Mouse (Mus musculus): ENCODE results near the gene Ly75. TPM values are rescaled to one million over a fixed set of nuclear protein-coding genes. Genes with fewer than 3 reads are reported as not detected.

Ly75 gene
- polyA plus RNA-seq, 1 experiment from 2014 or later = 1.6 TPM

DNA sequence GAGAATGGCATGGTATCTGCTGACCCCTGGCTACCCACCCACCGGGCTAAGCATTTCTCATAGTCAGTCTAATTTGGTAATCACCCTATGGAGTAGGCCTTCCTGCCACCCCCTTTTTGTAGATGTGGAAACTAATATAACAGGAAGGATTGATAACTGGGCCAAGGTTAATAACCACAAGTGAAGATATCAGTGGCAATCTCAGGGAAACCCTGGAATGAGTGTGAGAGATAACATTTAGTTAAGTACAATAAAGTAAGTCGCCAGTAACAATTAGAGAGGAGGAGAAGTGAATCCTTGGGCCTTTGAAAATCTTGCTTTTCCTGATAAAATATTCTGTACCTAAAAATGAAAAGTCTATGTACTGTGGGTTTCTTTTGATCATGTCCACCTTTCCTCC, 3.7 kb upstream of the Ly75 start:
- 66% methylated on average over 2 of the region's 2 CpGs for WGBS
- no peak for ATAC-seq (ENCODE audit: insufficient number of reproducible peaks, insufficient read depth, low FRiP score, low read depth)

DNA sequence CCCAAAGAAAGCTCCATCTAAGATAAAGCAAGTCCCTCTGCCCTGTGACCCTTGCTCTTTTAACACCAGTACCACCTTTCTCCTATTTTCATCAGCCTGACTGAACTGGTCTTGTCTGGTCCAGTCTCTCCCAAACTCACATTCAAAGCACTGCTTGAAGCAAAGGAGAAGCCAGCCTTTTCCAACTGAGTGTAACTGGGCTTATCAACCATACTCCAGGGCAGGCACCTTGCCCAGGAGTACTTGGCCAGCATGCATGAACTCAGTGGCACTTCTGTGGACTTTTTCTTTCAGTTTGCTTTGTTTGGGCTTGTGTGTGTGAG, 1.6 kb upstream of the Ly75 start:
- Histone ChIP-seq H3K27me3 (ENCODE audit: control insufficient read depth, insufficient read depth, low read length) (no peaks in the 10 kb centered on the region; the same call in 1 of the 2 replicates), H3K9me3 (ENCODE audit: control insufficient read depth, low read length) (no peaks in the 10 kb centered on the region), H3K4me2 (ENCODE audit: low read length) (no peak overlapping the region), H3K36me3 (ENCODE audit: control insufficient read depth, insufficient read depth, low read length) (no peaks in the 10 kb centered on the region), H3K9ac (ENCODE audit: low read length) (no peak overlapping the region), H3K27ac (replicated peaks in 1 of 2; ENCODE audit: control insufficient read depth in 1 of 2, insufficient read depth in 1 of 2, low read depth in 2 of 2, low read length in 2 of 2) (no peak overlapping the region), H3K4me1 (ENCODE audit: control insufficient read depth in 2 of 2, insufficient read depth in 2 of 2, low read length in 2 of 2) (peaks cover 3 to 8% of the 10 kb centered on the region in 2 experiments; a peak in 3 of 4 replicates), H3K4me3 (ENCODE audit: control insufficient read depth in 1 of 2, insufficient read depth in 1 of 2, low read depth in 1 of 2, low read length in 2 of 2) (no peak overlapping the region)
- ATAC-seq (ENCODE audit: insufficient number of reproducible peaks, insufficient read depth, low FRiP score, low read depth) = no peak

More for the DNA sequence above, 3.7 kb upstream of the Ly75 start:
- H3K27ac ChIP-seq (replicated peaks in 1 of 2; ENCODE audit: control insufficient read depth in 1 of 2, insufficient read depth in 1 of 2, low read depth in 2 of 2, low read length in 2 of 2) = no peak overlapping the region
- H3K4me2 ChIP-seq (ENCODE audit: low read length) = no peak overlapping the region
- no peaks in the 10 kb centered on the region for H3K9me3 ChIP-seq (ENCODE audit: control insufficient read depth, low read length)
- no peak overlapping the region for H3K9ac ChIP-seq (ENCODE audit: low read length)
- H3K4me1 ChIP-seq (ENCODE audit: control insufficient read depth in 2 of 2, insufficient read depth in 2 of 2, low read length in 2 of 2) = peaks cover 3 to 8% of the 10 kb centered on the region in 2 experiments; a peak in 3 of 4 replicates
- no peaks in the 10 kb centered on the region for H3K36me3 ChIP-seq (ENCODE audit: control insufficient read depth, insufficient read depth, low read length)
- no peaks in the 10 kb centered on the region; the same call in 1 of the 2 replicates for H3K27me3 ChIP-seq (ENCODE audit: control insufficient read depth, insufficient read depth, low read length)
- no peak overlapping the region for H3K4me3 ChIP-seq (ENCODE audit: control insufficient read depth in 1 of 2, insufficient read depth in 1 of 2, low read depth in 1 of 2, low read length in 2 of 2)

DNA sequence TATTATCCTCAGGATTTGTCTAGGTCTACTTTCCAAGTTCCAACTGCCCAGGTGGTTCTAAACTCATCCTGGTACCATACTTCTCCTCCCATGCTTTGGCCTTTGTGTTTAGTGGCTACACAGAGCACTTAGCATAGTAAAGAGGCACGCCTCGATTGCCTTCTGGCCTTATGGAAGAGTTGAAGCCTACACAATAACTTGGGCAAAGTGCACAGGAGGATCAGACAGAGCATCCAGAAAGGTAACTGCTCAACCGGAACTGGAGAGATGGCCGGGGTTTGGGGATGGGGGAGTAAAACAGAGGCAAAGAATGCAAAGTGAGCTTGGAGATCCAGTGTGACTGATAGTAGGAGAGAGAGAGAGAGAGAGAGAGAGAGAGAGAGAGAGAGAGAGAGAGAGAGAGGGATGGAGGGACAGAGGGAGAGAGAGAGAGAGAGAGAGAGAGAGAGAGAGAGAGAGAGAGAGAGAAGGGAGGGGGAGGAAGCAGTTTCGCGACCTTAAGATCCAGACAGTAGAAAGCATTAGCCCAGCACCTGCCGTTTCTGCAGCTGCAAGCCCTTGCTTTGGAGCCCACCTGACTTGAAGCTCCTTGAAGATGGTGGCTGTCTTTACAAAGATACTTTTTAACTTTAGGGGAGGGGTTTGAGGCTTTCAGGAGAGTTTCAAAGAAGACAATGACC, 1.1 kb upstream of the Ly75 start:
- Histone ChIP-seq H3K36me3 (ENCODE audit: control insufficient read depth, insufficient read depth, low read length) (no peaks in the 10 kb centered on the region), H3K4me2 (ENCODE audit: low read length) (no peak overlapping the region), H3K4me1 (ENCODE audit: control insufficient read depth in 2 of 2, insufficient read depth in 2 of 2, low read length in 2 of 2) (peaks cover 3 to 8% of the 10 kb centered on the region in 2 experiments; a peak in 3 of 4 replicates), H3K27ac (replicated peaks in 1 of 2; ENCODE audit: control insufficient read depth in 1 of 2, insufficient read depth in 1 of 2, low read depth in 2 of 2, low read length in 2 of 2) (no peak overlapping the region), H3K9me3 (ENCODE audit: control insufficient read depth, low read length) (no peaks in the 10 kb centered on the region), H3K4me3 (ENCODE audit: control insufficient read depth in 1 of 2, insufficient read depth in 1 of 2, low read depth in 1 of 2, low read length in 2 of 2) (no peak overlapping the region), H3K9ac (ENCODE audit: low read length) (no peak overlapping the region), H3K27me3 (ENCODE audit: control insufficient read depth, insufficient read depth, low read length) (no peaks in the 10 kb centered on the region; the same call in 1 of the 2 replicates)
- 46% methylated on average over 7 of the region's 7 CpGs for WGBS
- ATAC-seq (ENCODE audit: insufficient number of reproducible peaks, insufficient read depth, low FRiP score, low read depth) = no peak

DNA sequence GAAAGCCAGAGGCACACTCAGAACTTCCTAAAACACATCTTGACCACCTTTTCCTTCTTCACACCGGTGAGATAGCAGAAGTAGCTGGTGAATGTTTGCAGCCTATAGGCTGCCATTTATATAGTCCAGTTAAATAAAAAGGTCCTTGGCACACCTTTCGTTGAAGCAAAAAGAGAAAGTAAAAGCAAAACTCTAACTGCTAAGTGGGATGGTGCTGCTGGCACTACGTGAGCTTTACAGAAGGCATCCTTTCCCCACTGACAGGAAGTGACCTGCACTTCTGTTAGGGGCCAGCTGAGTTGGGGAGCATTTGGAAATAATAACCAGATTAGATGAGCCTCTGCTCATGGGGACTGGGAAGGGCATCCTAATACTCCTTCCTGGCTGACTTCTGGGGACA, 757 bp downstream of the Ly75 start:
- no peaks in the 10 kb centered on the region; the same call in 1 of the 2 replicates for H3K27me3 ChIP-seq (ENCODE audit: control insufficient read depth, insufficient read depth, low read length)
- H3K36me3 ChIP-seq (ENCODE audit: control insufficient read depth, insufficient read depth, low read length) = no peaks in the 10 kb centered on the region
- WGBS = 76% methylated on average over 3 of the region's 3 CpGs
- H3K9ac ChIP-seq (ENCODE audit: low read length) = no peak overlapping the region
- ATAC-seq (ENCODE audit: insufficient number of reproducible peaks, insufficient read depth, low FRiP score, low read depth) = no peak
- peaks cover 3 to 8% of the 10 kb centered on the region in 2 experiments; a peak in 3 of 4 replicates for H3K4me1 ChIP-seq (ENCODE audit: control insufficient read depth in 2 of 2, insufficient read depth in 2 of 2, low read length in 2 of 2)
- H3K4me3 ChIP-seq (ENCODE audit: control insufficient read depth in 1 of 2, insufficient read depth in 1 of 2, low read depth in 1 of 2, low read length in 2 of 2) = peak overlapping the region; percentile 54 to 58; a peak in 3 of 4 replicates
- H3K9me3 ChIP-seq (ENCODE audit: control insufficient read depth, low read length) = no peaks in the 10 kb centered on the region
- H3K27ac ChIP-seq (replicated peaks in 1 of 2; ENCODE audit: control insufficient read depth in 1 of 2, insufficient read depth in 1 of 2, low read depth in 2 of 2, low read length in 2 of 2) = no peak overlapping the region
- peak overlapping the region; percentile 93 for H3K4me2 ChIP-seq (ENCODE audit: low read length)

DNA sequence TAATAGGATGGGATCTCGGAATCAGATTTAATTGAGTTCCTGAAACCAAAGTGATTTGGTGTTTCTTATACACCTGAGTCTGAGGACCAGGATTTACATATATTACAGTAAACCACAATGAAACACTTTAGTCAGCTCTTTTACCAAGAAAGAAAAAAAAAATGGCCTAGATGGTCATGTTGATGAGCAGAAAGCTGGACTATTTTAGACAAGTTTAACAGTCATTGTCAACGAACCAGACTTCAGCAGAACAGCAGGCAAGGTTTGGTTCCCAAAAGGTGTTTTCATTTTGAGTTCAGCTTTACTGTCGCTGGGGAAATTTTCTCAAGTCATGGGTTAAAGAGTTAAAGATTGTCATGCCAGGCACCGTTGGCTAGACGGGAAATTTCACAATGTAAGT, 5.8 kb downstream of the Ly75 start:
- 80% methylated on average over 5 of the region's 5 CpGs for WGBS
- Histone ChIP-seq H3K36me3 (ENCODE audit: control insufficient read depth, insufficient read depth, low read length) (no peaks in the 10 kb centered on the region), H3K9ac (ENCODE audit: low read length) (no peak overlapping the region), H3K27ac (replicated peaks in 1 of 2; ENCODE audit: control insufficient read depth in 1 of 2, insufficient read depth in 1 of 2, low read depth in 2 of 2, low read length in 2 of 2) (no peak overlapping the region), H3K4me3 (ENCODE audit: control insufficient read depth in 1 of 2, insufficient read depth in 1 of 2, low read depth in 1 of 2, low read length in 2 of 2) (no peak overlapping the region), H3K9me3 (ENCODE audit: control insufficient read depth, low read length) (no peaks in the 10 kb centered on the region), H3K27me3 (ENCODE audit: control insufficient read depth, insufficient read depth, low read length) (no peaks in the 10 kb centered on the region; the same call in 1 of the 2 replicates), H3K4me1 (ENCODE audit: control insufficient read depth in 2 of 2, insufficient read depth in 2 of 2, low read length in 2 of 2) (no peaks in the 10 kb centered on the region), H3K4me2 (ENCODE audit: low read length) (no peak overlapping the region)
- no peak for ATAC-seq (ENCODE audit: insufficient number of reproducible peaks, insufficient read depth, low FRiP score, low read depth)

DNA sequence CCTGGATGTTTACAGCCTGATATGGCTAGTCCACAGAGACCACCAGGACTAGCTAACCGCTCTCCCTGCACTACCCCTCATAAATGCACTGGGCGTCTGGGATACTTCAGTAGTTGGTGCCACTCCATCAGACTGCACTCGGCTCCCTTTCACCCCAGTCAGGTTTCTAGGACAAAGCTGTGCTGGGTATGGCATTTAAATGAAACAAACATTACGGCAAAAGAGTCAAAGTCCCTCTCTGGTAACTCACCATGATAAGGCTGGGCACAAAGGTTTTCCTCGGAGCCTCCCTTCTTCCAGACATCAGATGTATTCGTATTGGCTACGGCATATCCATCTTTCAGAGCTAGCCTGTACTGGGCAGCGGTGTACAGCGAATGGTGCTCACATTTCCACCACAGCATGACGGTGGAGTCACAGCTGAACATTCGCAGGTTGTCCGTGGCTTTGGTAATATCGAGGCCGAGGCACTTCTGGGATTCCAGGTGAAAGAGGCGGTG, 7.4 kb downstream of the Ly75 start:
- no peak for ATAC-seq (ENCODE audit: insufficient number of reproducible peaks, insufficient read depth, low FRiP score, low read depth)
- 89% methylated on average over 15 of the region's 15 CpGs for WGBS

DNA sequence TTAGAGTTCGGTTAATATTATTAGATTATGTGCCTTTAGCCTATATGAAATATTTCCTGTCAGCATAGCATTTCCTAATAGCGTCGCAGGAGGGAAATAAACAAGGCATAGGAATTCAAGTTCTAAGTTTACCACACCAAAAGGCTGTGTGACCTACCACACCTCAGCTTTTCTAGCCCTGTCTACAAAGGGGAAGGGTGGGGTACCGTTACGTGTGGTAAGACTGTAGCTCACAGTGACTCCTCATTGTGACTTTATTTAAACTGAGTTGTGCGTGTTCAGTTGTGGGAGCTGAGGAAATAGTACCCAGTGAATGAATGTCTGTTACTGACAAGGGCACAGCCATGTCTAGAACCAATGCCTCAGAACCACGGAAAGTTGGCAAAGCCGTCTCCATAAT, 8.0 kb downstream of the Ly75 start:
- H3K36me3 ChIP-seq (ENCODE audit: control insufficient read depth, insufficient read depth, low read length) = no peaks in the 10 kb centered on the region
- H3K9me3 ChIP-seq (ENCODE audit: control insufficient read depth, low read length) = no peaks in the 10 kb centered on the region
- no peaks in the 10 kb centered on the region for H3K27me3 ChIP-seq (ENCODE audit: control insufficient read depth, insufficient read depth, low read length)
- WGBS = 90% methylated on average over 8 of the region's 8 CpGs
- no peak overlapping the region for H3K9ac ChIP-seq (ENCODE audit: low read length)
- H3K4me1 ChIP-seq (ENCODE audit: control insufficient read depth in 2 of 2, insufficient read depth in 2 of 2, low read length in 2 of 2) = no peaks in the 10 kb centered on the region
- no peak overlapping the region for H3K4me2 ChIP-seq (ENCODE audit: low read length)
- no peak overlapping the region for H3K27ac ChIP-seq (replicated peaks in 1 of 2; ENCODE audit: control insufficient read depth in 1 of 2, insufficient read depth in 1 of 2, low read depth in 2 of 2, low read length in 2 of 2)
- ATAC-seq (ENCODE audit: insufficient number of reproducible peaks, insufficient read depth, low FRiP score, low read depth) = no peak
- no peak overlapping the region for H3K4me3 ChIP-seq (ENCODE audit: control insufficient read depth in 1 of 2, insufficient read depth in 1 of 2, low read depth in 1 of 2, low read length in 2 of 2)

More for the DNA sequence above, 7.4 kb downstream of the Ly75 start:
- H3K4me3 ChIP-seq (ENCODE audit: control insufficient read depth in 1 of 2, insufficient read depth in 1 of 2, low read depth in 1 of 2, low read length in 2 of 2) = no peak overlapping the region
- no peaks in the 10 kb centered on the region for H3K9me3 ChIP-seq (ENCODE audit: control insufficient read depth, low read length)
- H3K27me3 ChIP-seq (ENCODE audit: control insufficient read depth, insufficient read depth, low read length) = no peaks in the 10 kb centered on the region
- no peak overlapping the region for H3K9ac ChIP-seq (ENCODE audit: low read length)
- H3K27ac ChIP-seq (replicated peaks in 1 of 2; ENCODE audit: control insufficient read depth in 1 of 2, insufficient read depth in 1 of 2, low read depth in 2 of 2, low read length in 2 of 2) = no peak overlapping the region
- no peak overlapping the region for H3K4me2 ChIP-seq (ENCODE audit: low read length)
- H3K4me1 ChIP-seq (ENCODE audit: control insufficient read depth in 2 of 2, insufficient read depth in 2 of 2, low read length in 2 of 2) = no peaks in the 10 kb centered on the region
- H3K36me3 ChIP-seq (ENCODE audit: control insufficient read depth, insufficient read depth, low read length) = no peaks in the 10 kb centered on the region

DNA sequence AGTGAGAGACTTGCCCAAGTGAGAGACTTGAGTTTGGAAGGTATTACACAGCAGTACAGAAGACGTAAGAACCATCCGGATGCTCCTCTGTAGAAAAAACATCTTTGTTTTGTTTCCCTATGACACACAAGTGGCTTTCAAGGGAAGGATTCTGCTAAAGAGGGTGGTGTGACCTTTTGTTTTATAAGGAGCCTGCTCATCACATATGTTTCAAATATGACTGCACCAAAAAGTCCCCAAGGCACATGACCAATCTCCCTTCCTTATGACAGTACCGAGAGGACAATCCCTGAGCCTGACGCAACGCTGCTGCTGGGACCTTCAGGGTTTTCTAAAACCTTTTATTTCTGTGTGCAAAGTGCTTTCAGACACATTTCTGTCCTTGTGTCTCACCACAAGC, 12.9 kb downstream of the Ly75 start:
- no peaks in the 10 kb centered on the region for H3K9me3 ChIP-seq (ENCODE audit: control insufficient read depth, low read length)
- no peak overlapping the region for H3K4me3 ChIP-seq (ENCODE audit: control insufficient read depth in 1 of 2, insufficient read depth in 1 of 2, low read depth in 1 of 2, low read length in 2 of 2)
- H3K4me2 ChIP-seq (ENCODE audit: low read length) = no peak overlapping the region
- H3K9ac ChIP-seq (ENCODE audit: low read length) = no peak overlapping the region
- no peaks in the 10 kb centered on the region for H3K36me3 ChIP-seq (ENCODE audit: control insufficient read depth, insufficient read depth, low read length)
- H3K27ac ChIP-seq (replicated peaks in 1 of 2; ENCODE audit: control insufficient read depth in 1 of 2, insufficient read depth in 1 of 2, low read depth in 2 of 2, low read length in 2 of 2) = no peak overlapping the region
- no peaks in the 10 kb centered on the region for H3K27me3 ChIP-seq (ENCODE audit: control insufficient read depth, insufficient read depth, low read length)
- ATAC-seq (ENCODE audit: insufficient number of reproducible peaks, insufficient read depth, low FRiP score, low read depth) = no peak
- H3K4me1 ChIP-seq (ENCODE audit: control insufficient read depth in 2 of 2, insufficient read depth in 2 of 2, low read length in 2 of 2) = peaks cover 6 to 13% of the 10 kb centered on the region in 2 experiments
- WGBS = 94% methylated on average over 5 of the region's 5 CpGs
